Mouse (Mus musculus) kidney, adult 8-10 months (tissue): ENCODE data around the gene Klhl2.
A peak's percentile ranks its signal among the peaks of the same experiment; 100 is the strongest.

ENCODE experiments used
- DNase-seq, 2 experiments: peaks; one replicate each; pipeline ENCODE4 v3.0.0; 2022

The Klhl2 gene

GRCm38 (mm10) chr8:64767047-64767446 lies 82.8 kb downstream of the Klhl2 start:
- peak; percentile 50 to 68 for DNase-seq

GRCm38 (mm10) chr8:64764075-64764474 lies 85.7 kb downstream of the Klhl2 start:
- no peak for DNase-seq

- no peak for DNase-seq
These were observed 87.1 kb downstream of the Klhl2 start for GRCm38 (mm10) chr8:64762751-64763150.

GRCm38 (mm10) chr8:64761430-64761829 lies 88.4 kb downstream of the Klhl2 start:
- DNase-seq, result no peak

- no peak for DNase-seq
These were observed 91.9 kb downstream of the Klhl2 start for GRCm38 (mm10) chr8:64757956-64758355.

GRCm38 (mm10) chr8:64746215-64747058 lies 103.4 kb downstream of the Klhl2 start:
- DNase-seq, result peak in 1 of 2 experiments; percentile 16

GRCm38 (mm10) chr8:64740547-64741211 lies 109.1 kb downstream of the Klhl2 start:
- DNase-seq, result no peak

GRCm38 (mm10) chr8:64738916-64739315 lies 110.9 kb downstream of the Klhl2 start:
- no peak for DNase-seq

- DNase-seq, result no peak
These were observed 113.0 kb downstream of the Klhl2 start for GRCm38 (mm10) chr8:64736767-64737323.

GRCm38 (mm10) chr8:64735161-64735560 lies 114.7 kb downstream of the Klhl2 start:
- no peak for DNase-seq

GRCm38 (mm10) chr8:64733271-64733943 lies 116.4 kb downstream of the Klhl2 start, which contains the start of gene Msmo1:
TSS of gene Msmo1 (minus strand) at chr8:64733792.
- DNase-seq, result peak; percentile 98

- DNase-seq, result no peak
These were observed 117.2 kb downstream of the Klhl2 start for GRCm38 (mm10) chr8:64732596-64732995.

- no peak for DNase-seq
These were observed 121.7 kb downstream of the Klhl2 start for GRCm38 (mm10) chr8:64728156-64728555.

GRCm38 (mm10) chr8:64726190-64726695 lies 123.6 kb downstream of the Klhl2 start:
- no peak for DNase-seq

- no peak for DNase-seq
These were observed 126.6 kb downstream of the Klhl2 start for GRCm38 (mm10) chr8:64723206-64723605.

GRCm38 (mm10) chr8:64717868-64718267 lies 131.9 kb downstream of the Klhl2 start:
- DNase-seq, result no peak

- DNase-seq, result no peak
These were observed 137.3 kb downstream of the Klhl2 start for GRCm38 (mm10) chr8:64712499-64712898.

GRCm38 (mm10) chr8:64711544-64711943 lies 138.3 kb downstream of the Klhl2 start:
- no peak for DNase-seq

- no peak for DNase-seq
These were observed 142.3 kb downstream of the Klhl2 start for GRCm38 (mm10) chr8:64707481-64707880.

GRCm38 (mm10) chr8:64703191-64703590 lies 146.6 kb downstream of the Klhl2 start:
- DNase-seq, result no peak

GRCm38 (mm10) chr8:64692651-64693201 lies 157.1 kb downstream of the Klhl2 start, which contains the start of gene Cpe:
TSS of gene Cpe (minus strand) at chr8:64693054.
- peak; percentile 50 to 78 for DNase-seq

- DNase-seq, result no peak
These were observed 158.0 kb downstream of the Klhl2 start for GRCm38 (mm10) chr8:64691591-64692401.
